Mouse (Mus musculus): ENCODE data around the gene Peak1. TPM values are rescaled to one million over a fixed set of nuclear protein-coding genes. Genes with fewer than 3 reads are reported as not detected.

Gene Peak1
- polyA plus RNA-seq, 1 experiment: 83.7 TPM

DNA sequence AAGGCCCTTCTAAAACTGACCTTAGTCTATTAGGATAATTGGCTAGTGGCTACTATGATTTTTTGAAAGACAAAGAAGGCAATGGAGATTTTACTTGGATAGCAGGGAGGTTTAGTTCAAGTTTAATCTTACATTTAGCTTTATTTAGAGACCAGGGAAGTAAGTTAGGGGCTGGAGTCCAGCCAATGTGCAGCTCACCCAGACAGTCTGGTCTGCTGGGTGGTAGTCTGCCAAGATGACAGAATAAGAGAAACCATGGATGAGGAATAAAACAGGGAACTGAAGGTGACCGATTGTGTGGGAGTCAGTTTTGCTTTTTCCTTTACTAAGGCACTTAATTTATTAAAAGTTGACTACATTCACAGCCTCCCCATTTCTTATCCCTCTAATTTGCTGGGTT lies 200.5 kb downstream of the Peak1 start:
- Histone ChIP-seq H3K4me1 (ENCODE audit: control insufficient read depth, insufficient read depth, low read length) (peaks cover 19% of the 10 kb centered on the region), H3K4me3 (ENCODE audit: insufficient read depth, low read length) (no peak overlapping the region), H3K27ac (ENCODE audit: insufficient read depth, low read length) (peak overlapping the region; percentile 64)
- TF ChIP-seq POLR2A (IDR thresholded peaks at IDR 0.05; ENCODE audit: low read depth, low read length) (no peak), CTCF (IDR thresholded peaks at IDR 0.05; ENCODE audit: borderline replicate concordance, insufficient read depth, low read length) (no peak)

DNA sequence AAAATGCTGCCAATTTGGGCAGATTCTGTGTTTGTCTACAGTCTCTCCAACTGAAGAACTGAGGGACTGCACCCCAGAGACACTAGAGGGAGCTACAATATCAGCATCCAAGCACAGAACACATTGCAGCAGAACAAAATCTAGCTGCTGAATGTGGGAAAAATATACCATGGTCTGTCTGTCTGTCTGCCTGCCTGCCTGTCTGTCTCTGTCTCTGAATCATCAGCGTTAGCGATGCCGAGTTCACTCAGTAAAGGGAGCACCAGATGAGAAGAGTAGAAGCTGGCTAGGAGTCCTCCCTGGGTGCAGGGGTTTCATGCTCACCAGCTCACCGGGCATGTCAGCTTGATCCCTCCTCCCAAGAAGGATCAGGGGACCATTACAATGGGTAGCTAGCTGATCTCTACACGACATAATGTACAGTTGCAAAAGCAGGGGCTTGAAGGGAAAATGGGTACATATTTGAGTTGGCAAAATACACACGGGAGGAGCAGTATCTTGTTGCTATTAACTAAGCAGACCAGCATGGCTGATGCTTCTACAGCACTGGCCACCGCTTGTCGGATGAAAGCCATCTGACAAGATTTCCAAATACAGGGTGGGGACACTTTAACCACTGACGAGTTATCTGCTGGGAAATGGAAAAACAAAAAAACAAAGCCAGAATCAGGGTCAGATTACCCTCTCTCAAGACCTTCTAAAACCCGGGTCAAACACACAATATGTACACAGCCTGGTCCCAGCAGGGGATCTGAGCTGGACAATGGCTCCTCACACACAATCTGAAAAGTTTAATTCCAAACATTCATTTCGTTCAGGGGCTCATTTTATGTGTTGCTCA lies 204.2 kb downstream of the Peak1 start:
- TF ChIP-seq POLR2A (IDR thresholded peaks at IDR 0.05; ENCODE audit: low read depth, low read length) (peak; percentile 14; the same call in 1 of the 2 replicates), CTCF (IDR thresholded peaks at IDR 0.05; ENCODE audit: borderline replicate concordance, insufficient read depth, low read length) (0 out of 2 replicates have a peak, but pooled peaks have one; percentile 19)
- peaks cover 19% of the 10 kb centered on the region for H3K4me1 ChIP-seq (ENCODE audit: control insufficient read depth, insufficient read depth, low read length)
- no peak overlapping the region for H3K4me3 ChIP-seq (ENCODE audit: insufficient read depth, low read length)
- H3K27ac ChIP-seq (ENCODE audit: insufficient read depth, low read length): peak overlapping the region; percentile 85

DNA sequence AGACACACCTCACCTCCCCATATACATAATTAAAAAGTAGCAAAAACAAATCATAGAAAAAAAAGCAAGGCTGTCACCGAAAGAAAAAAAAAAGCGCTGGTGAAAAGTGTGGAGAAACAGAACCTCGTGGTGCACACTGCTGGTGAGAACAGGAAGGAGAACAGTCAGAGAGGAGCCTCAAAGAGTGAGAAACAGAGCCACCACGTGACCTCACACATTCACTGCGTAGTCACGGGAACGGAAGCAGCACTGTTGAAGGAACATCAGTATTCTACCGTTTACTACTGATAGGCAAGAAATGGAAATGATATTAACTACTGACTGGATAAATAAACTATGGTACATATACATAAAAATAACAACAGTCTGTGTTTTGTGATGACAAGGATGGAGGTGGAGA lies 209.1 kb downstream of the Peak1 start:
- Histone ChIP-seq H3K27ac (ENCODE audit: insufficient read depth, low read length) (no peak overlapping the region), H3K4me1 (ENCODE audit: control insufficient read depth, insufficient read depth, low read length) (peaks cover 14% of the 10 kb centered on the region), H3K4me3 (ENCODE audit: insufficient read depth, low read length) (no peak overlapping the region)
- TF ChIP-seq POLR2A (IDR thresholded peaks at IDR 0.05; ENCODE audit: low read depth, low read length) (no peak), CTCF (IDR thresholded peaks at IDR 0.05; ENCODE audit: borderline replicate concordance, insufficient read depth, low read length) (no peak)

DNA sequence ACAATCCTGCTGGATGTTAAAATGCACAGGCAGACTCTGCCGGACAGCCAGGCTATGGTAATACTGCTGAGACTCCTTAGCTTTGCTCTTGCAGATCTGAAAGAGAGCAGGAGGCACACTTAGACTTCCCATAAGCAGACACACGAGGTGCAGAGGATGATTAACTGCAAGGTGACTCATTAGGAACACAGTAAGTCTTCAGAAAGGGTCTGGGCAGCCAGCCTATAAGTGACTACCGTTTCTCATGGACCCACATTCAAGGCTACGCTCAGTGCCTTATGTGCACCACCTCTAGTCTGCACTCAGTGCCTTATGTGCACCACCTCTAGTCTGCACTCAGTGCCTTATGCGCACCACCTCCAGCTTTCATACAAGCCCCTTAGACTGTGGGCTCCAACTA lies 210.4 kb downstream of the Peak1 start:
- peaks cover 10% of the 10 kb centered on the region for H3K4me1 ChIP-seq (ENCODE audit: control insufficient read depth, insufficient read depth, low read length)
- H3K27ac ChIP-seq (ENCODE audit: insufficient read depth, low read length): no peak overlapping the region
- H3K4me3 ChIP-seq (ENCODE audit: insufficient read depth, low read length): no peak overlapping the region
- no peak for TF ChIP-seq POLR2A (IDR thresholded peaks at IDR 0.05; ENCODE audit: low read depth, low read length)
- no peak for TF ChIP-seq CTCF (IDR thresholded peaks at IDR 0.05; ENCODE audit: borderline replicate concordance, insufficient read depth, low read length)

DNA sequence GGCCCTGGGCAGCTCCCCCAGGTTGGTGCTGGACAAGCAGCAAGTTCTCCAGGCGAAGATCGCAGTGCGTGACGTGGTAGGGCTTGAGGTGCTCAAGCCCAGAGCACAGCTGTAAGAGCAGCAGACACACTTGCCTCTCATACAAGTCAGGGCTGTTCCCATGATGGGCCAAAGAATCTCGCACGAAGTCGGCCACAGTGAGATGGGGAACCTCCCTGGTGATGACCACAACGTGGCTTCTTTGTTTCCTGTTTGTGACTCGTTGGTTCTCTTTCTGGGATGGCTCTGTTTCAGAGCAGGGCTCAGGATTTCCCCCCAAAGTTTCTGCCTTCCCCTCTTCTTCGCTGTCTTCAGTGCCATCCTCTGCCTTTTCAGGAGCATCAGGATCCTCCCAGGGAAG lies 210.8 kb downstream of the Peak1 start:
- Histone ChIP-seq H3K4me3 (ENCODE audit: insufficient read depth, low read length) (no peak overlapping the region), H3K4me1 (ENCODE audit: control insufficient read depth, insufficient read depth, low read length) (peaks cover 10% of the 10 kb centered on the region), H3K27ac (ENCODE audit: insufficient read depth, low read length) (no peak overlapping the region)
- TF ChIP-seq POLR2A (IDR thresholded peaks at IDR 0.05; ENCODE audit: low read depth, low read length): no peak
- no peak for TF ChIP-seq CTCF (IDR thresholded peaks at IDR 0.05; ENCODE audit: borderline replicate concordance, insufficient read depth, low read length)

DNA sequence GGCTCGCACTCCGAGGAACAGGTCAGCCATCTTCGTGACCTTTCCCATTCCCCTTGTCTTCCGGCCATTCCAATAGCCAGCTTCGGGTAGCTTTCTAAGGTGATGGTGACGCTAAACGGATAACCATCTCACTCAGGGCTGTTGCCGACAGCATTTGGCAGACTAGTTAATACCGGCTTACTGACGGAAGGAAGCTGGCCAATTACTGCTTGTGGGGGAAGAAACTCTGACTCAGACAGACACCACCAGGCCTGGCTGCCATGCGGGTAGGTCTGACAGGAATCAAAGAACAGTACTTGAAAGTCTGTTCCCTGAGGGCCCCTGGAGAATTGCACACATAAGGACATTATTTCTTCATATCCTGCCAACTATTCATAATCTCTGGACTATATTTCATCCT lies 212.5 kb downstream of the Peak1 start:
- Histone ChIP-seq H3K4me3 (ENCODE audit: insufficient read depth, low read length) (no peak overlapping the region), H3K4me1 (ENCODE audit: control insufficient read depth, insufficient read depth, low read length) (peaks cover 12% of the 10 kb centered on the region), H3K27ac (ENCODE audit: insufficient read depth, low read length) (0 out of 2 replicates have a peak overlapping the region, but pooled peaks have one; percentile 14)
- TF ChIP-seq CTCF (IDR thresholded peaks at IDR 0.05; ENCODE audit: borderline replicate concordance, insufficient read depth, low read length) (no peak), POLR2A (IDR thresholded peaks at IDR 0.05; ENCODE audit: low read depth, low read length) (no peak)

DNA sequence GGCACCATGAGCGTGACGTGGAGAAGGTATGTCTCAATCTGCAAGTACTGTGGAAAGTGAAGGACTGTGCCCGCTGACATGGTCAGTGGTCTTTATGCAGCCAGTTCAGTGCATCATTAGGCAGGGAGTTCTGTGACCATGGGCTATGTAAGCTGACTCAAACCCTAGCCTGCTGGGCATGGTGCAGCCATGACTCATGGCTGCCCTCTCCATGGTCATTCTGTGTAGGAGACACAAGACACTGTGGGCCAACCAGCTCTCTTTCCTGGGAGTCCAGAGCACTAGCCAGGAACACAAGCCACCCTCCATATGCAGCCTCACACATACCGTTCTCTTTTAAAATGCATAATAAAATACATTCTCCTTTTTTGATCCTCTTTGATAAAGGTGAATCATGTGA lies 213.6 kb downstream of the Peak1 start:
- no peak overlapping the region for H3K27ac ChIP-seq (ENCODE audit: insufficient read depth, low read length)
- TF ChIP-seq POLR2A (IDR thresholded peaks at IDR 0.05; ENCODE audit: low read depth, low read length): no peak
- TF ChIP-seq CTCF (IDR thresholded peaks at IDR 0.05; ENCODE audit: borderline replicate concordance, insufficient read depth, low read length): no peak
- no peak overlapping the region for H3K4me3 ChIP-seq (ENCODE audit: insufficient read depth, low read length)
- peaks cover 12% of the 10 kb centered on the region for H3K4me1 ChIP-seq (ENCODE audit: control insufficient read depth, insufficient read depth, low read length)

DNA sequence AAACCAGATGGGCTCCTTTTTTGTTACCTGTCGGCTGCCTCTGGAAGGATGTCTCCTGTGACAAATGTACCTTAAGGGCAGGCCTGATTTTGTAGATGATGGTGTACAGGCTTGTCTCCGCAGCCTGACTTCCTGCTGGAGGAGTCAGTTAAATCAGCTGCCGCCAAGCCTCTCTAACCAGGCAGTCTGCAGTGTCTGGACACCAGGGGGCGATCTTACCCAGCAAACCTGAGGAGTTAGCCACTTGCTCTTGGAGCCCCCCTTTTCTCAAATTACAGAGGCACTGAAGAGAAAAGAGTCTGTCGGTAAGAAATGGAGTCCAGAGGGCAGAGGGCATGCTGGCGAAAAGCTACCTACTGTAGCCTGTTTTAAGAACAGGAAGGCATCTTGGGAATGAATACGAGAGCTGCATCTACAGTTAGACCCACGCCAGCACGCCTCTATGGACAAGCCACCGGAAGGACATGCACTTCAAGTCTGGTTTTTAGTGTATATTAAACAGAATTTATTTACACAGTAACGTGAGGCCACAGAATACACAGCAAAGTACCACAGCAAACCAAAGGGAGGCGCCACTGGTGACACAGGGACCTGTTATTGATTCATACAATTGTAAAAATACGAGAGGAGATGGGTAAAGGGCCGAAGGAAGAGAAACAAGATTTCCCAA lies 217.1 kb downstream of the Peak1 start:
- Histone ChIP-seq H3K4me3 (ENCODE audit: insufficient read depth, low read length) (no peak overlapping the region), H3K4me1 (ENCODE audit: control insufficient read depth, insufficient read depth, low read length) (peaks cover 7% of the 10 kb centered on the region), H3K27ac (ENCODE audit: insufficient read depth, low read length) (no peak overlapping the region)
- TF ChIP-seq POLR2A (IDR thresholded peaks at IDR 0.05; ENCODE audit: low read depth, low read length) (no peak), CTCF (IDR thresholded peaks at IDR 0.05; ENCODE audit: borderline replicate concordance, insufficient read depth, low read length) (peak; percentile 87)

DNA sequence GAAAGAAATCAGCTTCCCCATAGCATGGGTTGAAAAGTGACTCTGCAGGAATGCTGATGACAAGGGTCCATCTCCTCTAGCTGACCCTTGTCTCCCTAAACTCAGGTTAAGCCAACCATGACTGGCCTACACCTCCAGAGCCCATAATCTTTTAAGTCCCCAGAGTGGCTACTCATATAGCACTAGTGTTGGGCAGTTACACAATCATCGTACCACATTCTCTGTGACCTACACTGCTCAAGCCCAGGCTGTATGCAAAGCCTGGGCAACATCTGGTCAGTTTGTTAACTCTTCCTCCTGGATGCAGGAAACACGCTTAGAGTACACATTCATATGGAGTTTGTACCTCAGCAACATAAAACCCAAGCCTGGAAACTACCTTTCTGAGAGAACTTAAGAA lies 217.7 kb downstream of the Peak1 start:
- Histone ChIP-seq H3K27ac (ENCODE audit: insufficient read depth, low read length) (no peak overlapping the region), H3K4me1 (ENCODE audit: control insufficient read depth, insufficient read depth, low read length) (peaks cover 6% of the 10 kb centered on the region; the same call in 1 of the 2 replicates), H3K4me3 (ENCODE audit: insufficient read depth, low read length) (no peak overlapping the region)
- TF ChIP-seq CTCF (IDR thresholded peaks at IDR 0.05; ENCODE audit: borderline replicate concordance, insufficient read depth, low read length) (no peak), POLR2A (IDR thresholded peaks at IDR 0.05; ENCODE audit: low read depth, low read length) (no peak)

DNA sequence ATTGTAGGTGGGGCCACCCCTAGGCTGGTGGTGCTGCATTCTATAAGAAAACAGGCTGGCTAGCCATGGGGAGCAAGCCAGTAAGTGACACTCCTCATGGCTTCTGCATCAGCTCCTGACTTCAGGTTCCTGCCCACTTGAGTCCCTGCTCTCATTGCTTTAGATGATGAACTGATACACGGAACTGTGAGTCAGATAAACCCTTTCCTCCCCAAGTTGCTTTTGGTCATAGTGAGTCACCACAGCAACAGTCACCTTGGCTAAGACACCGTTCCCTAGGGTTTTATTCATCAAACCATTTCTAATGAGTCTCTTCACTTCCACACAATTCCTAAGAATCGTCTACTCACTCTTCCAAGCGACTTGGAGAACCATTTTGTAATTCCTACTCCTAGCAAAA lies 220.9 kb downstream of the Peak1 start:
- Histone ChIP-seq H3K4me1 (ENCODE audit: control insufficient read depth, insufficient read depth, low read length) (0 out of 2 replicates have a peak, but pooled peaks cover 3% of the 10 kb centered on the region), H3K4me3 (ENCODE audit: insufficient read depth, low read length) (no peak overlapping the region), H3K27ac (ENCODE audit: insufficient read depth, low read length) (no peak overlapping the region)
- TF ChIP-seq POLR2A (IDR thresholded peaks at IDR 0.05; ENCODE audit: low read depth, low read length) (no peak), CTCF (IDR thresholded peaks at IDR 0.05; ENCODE audit: borderline replicate concordance, insufficient read depth, low read length) (no peak)

Data from embryonic fibroblast, embryonic 13.5 days (primary cell).